In the genomic region with DNA sequence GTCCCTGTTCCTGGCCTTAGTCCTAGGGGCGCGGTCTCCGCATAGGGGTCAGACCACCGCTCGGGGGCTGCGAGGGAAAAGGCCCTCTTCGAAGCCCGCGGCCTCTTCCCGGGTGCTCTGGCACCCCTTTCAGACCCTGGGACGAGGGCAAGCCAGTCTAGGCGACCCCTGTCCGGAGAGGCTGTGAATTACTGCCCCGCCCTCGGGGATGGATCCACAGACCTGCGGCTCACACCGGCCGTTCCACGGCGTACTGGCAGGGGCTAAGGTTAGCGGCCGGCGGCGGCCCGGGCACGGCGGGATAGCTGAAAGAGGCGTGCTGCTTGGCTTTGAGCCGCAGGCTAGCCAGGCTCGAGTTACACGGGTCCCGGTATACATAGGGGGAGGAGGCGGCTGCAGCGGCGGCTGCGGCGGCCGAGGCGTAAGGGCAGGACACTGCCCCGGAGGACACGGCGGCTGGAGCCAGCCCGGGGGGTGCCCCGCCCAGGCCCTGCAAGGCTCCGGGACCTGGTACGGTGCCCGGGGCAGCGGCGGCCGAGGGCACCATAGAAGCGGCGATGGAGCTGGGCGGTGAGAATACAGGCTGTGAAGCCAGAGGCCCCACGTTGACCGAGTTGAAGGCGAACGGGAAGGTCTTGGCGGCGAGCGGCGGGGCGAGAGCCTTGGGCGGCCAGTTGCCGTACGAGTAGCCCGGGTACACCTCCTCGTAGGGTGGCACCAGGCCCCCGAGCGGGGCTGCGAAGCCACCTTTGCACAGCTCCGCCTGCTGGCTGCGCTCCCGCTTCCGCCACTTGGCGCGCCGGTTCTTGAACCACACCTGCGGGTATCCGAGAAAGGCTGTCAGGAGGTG, we compare ENCODE assay signal across 8 mouse cellular contexts. TPM values are rescaled to one million over a fixed set of nuclear protein-coding genes. Genes with fewer than 3 reads are reported as not detected.
DNase-seq lines count a peak whose midpoint lies in the region; ATAC-seq lines count a peak whose summit lies in the region.
"Had no signal": no experiment of that assay in that cellular context is flagged by ENCODE, and none has a peak within 500 bp of the region (broad histone marks: within the 10 kb centered on the region; RNA-seq: fewer than 3 reads in every experiment).

No protein-coding gene starts in this region.

- DNase-seq in R1 (ENCODE audit: low read depth, low spot score) (peak; percentile 65), liver (peak; percentile 74)
- peak; percentile 44 for DNase-seq in cerebellum, adult 8-10 months
- DNase-seq in gastrocnemius, adult 8-10 months (ENCODE audit: low spot score in 2 of 2) = peak; percentile 67 to 87

- under 1% methylated on average over 68 of the region's 79 CpGs for WGBS in hindbrain, embryonic 16.5 days
- WGBS in midbrain, embryonic 16.5 days = under 1% methylated on average over 78 of the region's 79 CpGs
- WGBS in stomach, embryonic 14.5 days = 1% methylated on average over 78 of the region's 79 CpGs

- H3K4me1 ChIP-seq in hindbrain, embryonic 16.5 days (ENCODE audit: control insufficient read depth, insufficient read depth, low read depth, low read length) = peaks cover 23% of the 10 kb centered on the region
- peaks cover 17% of the 10 kb centered on the region; the same call in 1 of the 2 replicates for H3K4me1 ChIP-seq in midbrain, embryonic 16.5 days (ENCODE audit: control insufficient read depth, insufficient read depth, low read length)
- peaks cover 16% of the 10 kb centered on the region for H3K4me1 ChIP-seq in stomach, embryonic 14.5 days (ENCODE audit: control insufficient read depth, insufficient read depth, low read length)

- H3K4me3 ChIP-seq in hindbrain, embryonic 16.5 days (ENCODE audit: low read length) = peak overlapping the region; percentile 68
- peak overlapping the region; percentile 63 for H3K4me3 ChIP-seq in midbrain, embryonic 16.5 days (ENCODE audit: low read depth, low read length)
- peak overlapping the region; percentile 53 for H3K4me3 ChIP-seq in stomach, embryonic 14.5 days (ENCODE audit: low read depth, low read length)

- H3K4me2 ChIP-seq in hindbrain, embryonic 16.5 days (ENCODE audit: low read length) = peak overlapping the region; percentile 100
- H3K4me2 ChIP-seq in midbrain, embryonic 16.5 days (ENCODE audit: low read length) = peak overlapping the region; percentile 100
- peak overlapping the region; percentile 100 for H3K4me2 ChIP-seq in stomach, embryonic 14.5 days (replicated peaks; ENCODE audit: low read depth, low read length)

- H3K36me3 ChIP-seq in hindbrain, embryonic 16.5 days (ENCODE audit: control insufficient read depth, insufficient read depth, low read length) = no peaks in the 10 kb centered on the region
- H3K36me3 ChIP-seq in midbrain, embryonic 16.5 days (ENCODE audit: control insufficient read depth, insufficient read depth, low read length) = no peaks in the 10 kb centered on the region
- H3K36me3 ChIP-seq in stomach, embryonic 14.5 days (ENCODE audit: control insufficient read depth, insufficient read depth, low read length) = no peaks in the 10 kb centered on the region

- H3K9ac ChIP-seq in hindbrain, embryonic 16.5 days (ENCODE audit: low read depth, low read length) = peak overlapping the region; percentile 71
- H3K9ac ChIP-seq in midbrain, embryonic 16.5 days (ENCODE audit: low read depth, low read length) = peak overlapping the region; percentile 70
- peak overlapping the region; percentile 28; the same call in 1 of the 2 replicates for H3K9ac ChIP-seq in stomach, embryonic 14.5 days (replicated peaks; ENCODE audit: low read depth, low read length)

- no peak overlapping the region for H3K27ac ChIP-seq in hindbrain, embryonic 16.5 days (ENCODE audit: low read depth, low read length)
- H3K27ac ChIP-seq in midbrain, embryonic 16.5 days (ENCODE audit: low read length) = no peak overlapping the region
- H3K27ac ChIP-seq in stomach, embryonic 14.5 days (ENCODE audit: low read length) = no peak overlapping the region

- H3K27me3 ChIP-seq in hindbrain, embryonic 16.5 days (replicated peaks; ENCODE audit: control insufficient read depth, insufficient read depth, low read length) = peaks cover 51% of the 10 kb centered on the region
- peaks cover 54% of the 10 kb centered on the region for H3K27me3 ChIP-seq in midbrain, embryonic 16.5 days (ENCODE audit: control insufficient read depth, insufficient read depth, low read depth, low read length)
- H3K27me3 ChIP-seq in stomach, embryonic 14.5 days (ENCODE audit: control insufficient read depth, insufficient read depth, low read length) = peaks cover 41% of the 10 kb centered on the region

- no peaks in the 10 kb centered on the region for H3K9me3 ChIP-seq in hindbrain, embryonic 16.5 days (ENCODE audit: control insufficient read depth, low read length)
- H3K9me3 ChIP-seq in midbrain, embryonic 16.5 days (replicated peaks; ENCODE audit: control insufficient read depth, low read length, poor library complexity, severe bottlenecking) = no peaks in the 10 kb centered on the region
- no peaks in the 10 kb centered on the region for H3K9me3 ChIP-seq in stomach, embryonic 14.5 days (ENCODE audit: control insufficient read depth, low read depth, low read length)

- peak; percentile 66 for ATAC-seq in hindbrain, embryonic 16.5 days
- ATAC-seq in midbrain, embryonic 16.5 days = peak; percentile 63
- peak; percentile 30; the same call in 1 of the 2 replicates for ATAC-seq in stomach, embryonic 14.5 days (ENCODE audit: insufficient number of reproducible peaks, insufficient read depth, low FRiP score, low read depth)

RNA-seq across cellular contexts. Expression of gene Elovl3, which starts 4.3 kb away (rescaled TPM):
- not detected for total RNA-seq in gastrocnemius, adult 8-10 months (2022)
- polyA plus RNA-seq in hindbrain, embryonic 16.5 days (2015; fragmentation: Nextera tagmentation; extraction: Ambion mirVana) = not detected in 2 replicates
- polyA plus RNA-seq in midbrain, embryonic 16.5 days (2015; fragmentation: Nextera tagmentation; extraction: Ambion mirVana) = 0.15 and 0.17 TPM in 2 replicates
- polyA plus RNA-seq in stomach, embryonic 14.5 days (2014; fragmentation: Nextera tagmentation; extraction: Ambion mirVana) = not detected in 2 replicates
- total RNA-seq: layer of hippocampus, postnatal 14 days had no signal

RNA-seq across cellular contexts. Expression of gene Pitx3, which starts 12.1 kb away (rescaled TPM):
- 1 to 10 TPM; 1.8 to 8.3 (median 5.1) TPM for total RNA-seq in gastrocnemius, adult 8-10 months (2022)
- polyA plus RNA-seq in hindbrain, embryonic 16.5 days (2015; fragmentation: Nextera tagmentation; extraction: Ambion mirVana) = 0.20 and 0.81 TPM in 2 replicates
- polyA plus RNA-seq in midbrain, embryonic 16.5 days (2015; fragmentation: Nextera tagmentation; extraction: Ambion mirVana) = 1.6 and 2.0 TPM in 2 replicates
- polyA plus RNA-seq in stomach, embryonic 14.5 days (2014; fragmentation: Nextera tagmentation; extraction: Ambion mirVana) = not detected in 2 replicates
- total RNA-seq: layer of hippocampus, postnatal 14 days had no signal

RNA-seq across cellular contexts. Expression of gene Gbf1, which starts 16.3 kb away (rescaled TPM):
- total RNA-seq in gastrocnemius, adult 8-10 months (2022) = 10 to 100 TPM; 39.3 to 52.2 (median 46.2) TPM
- polyA plus RNA-seq in hindbrain, embryonic 16.5 days (2015; fragmentation: Nextera tagmentation; extraction: Ambion mirVana) = 60.3 and 71.0 TPM in 2 replicates
- polyA plus RNA-seq in midbrain, embryonic 16.5 days (2015; fragmentation: Nextera tagmentation; extraction: Ambion mirVana) = 62.8 and 66.9 TPM in 2 replicates
- polyA plus RNA-seq in stomach, embryonic 14.5 days (2014; fragmentation: Nextera tagmentation; extraction: Ambion mirVana) = 56.6 and 63.7 TPM in 2 replicates
